Mouse (Mus musculus) heart, embryonic 10.5 days (tissue): ENCODE data around the gene Fgfr2. TPM values are rescaled to one million over a fixed set of nuclear protein-coding genes. Genes with fewer than 3 reads are reported as not detected.
"Not testable (repeated sequence)": the region's sequence is repeated elsewhere in the genome, so short reads cannot be mapped to it uniquely, and the experiment has no call there.

Experiments used
- DNase-seq: peaks from one replicate; pipeline ENCODE4 v3.0.0-alpha.2; 2017; ENCODE audit warnings: low spot score
- H3K27ac ChIP-seq: fragments of 300-500 bp; sonication (generic); 2 replicates; pipeline ENCODE4 v1.5.1; 2016; ENCODE audit warnings: mild to moderate bottlenecking
- H3K27me3 ChIP-seq: fragments of 300-500 bp; sonication (generic); 2 replicates; pipeline ENCODE4 v1.6.1; 2016; ENCODE audit warnings: mild to moderate bottlenecking; ENCODE audit not compliant: poor library complexity, insufficient read depth, severe bottlenecking
- H3K36me3 ChIP-seq: fragments of 300-500 bp; sonication (generic); 2 replicates; pipeline ENCODE4 v1.6.1; 2016; ENCODE audit warnings: mild to moderate bottlenecking, moderate library complexity
- H3K4me1 ChIP-seq: fragments of 300-500 bp; sonication (generic); 2 replicates; pipeline ENCODE4 v1.6.1; 2016; ENCODE audit warnings: mild to moderate bottlenecking
- H3K4me3 ChIP-seq: fragments of 300-500 bp; sonication (generic); 2 replicates; pipeline ENCODE4 v1.5.1; 2016; ENCODE audit warnings: mild to moderate bottlenecking, moderate library complexity
- H3K9me3 ChIP-seq: fragments of 300-500 bp; sonication (generic); 2 replicates; pipeline ENCODE4 v1.6.1; 2016; ENCODE audit warnings: mild to moderate bottlenecking, moderate library complexity
- WGBS: fragments of 180-500 bp; shearing (Covaris S2); methylation state at CpG from one replicate; pipeline ENCODE4 v1.1.7; 2016; 5-methylcytosine and 5-hydroxymethylcytosine counted together
- polyA plus RNA-seq: library from polyadenylated mRNA; unstranded; fragments of >200 nt; fragmentation: Nextera tagmentation; extraction: Ambion mirVana; gene quantifications from 2 replicates; pipeline ENCODE4 v1.2.1, GENCODE M21; 2016

The Fgfr2 gene
- polyA plus RNA-seq, 1 experiment from 2014 or later, result 46.6 TPM

- Histone ChIP-seq H3K4me1 (peaks cover 20% of the 10 kb centered on the region), H3K36me3 (peaks cover 10% of the 10 kb centered on the region), H3K27ac (no peak overlapping the region), H3K4me3 (no peak overlapping the region), H3K27me3 (no peaks in the 10 kb centered on the region), H3K9me3 (no peaks in the 10 kb centered on the region)
- DNase-seq, result no peak
- 85% methylated on average over 2 of the region's 2 CpGs for WGBS
These were observed 2719.8 kb downstream of the Fgfr2 start for GRCm38 (mm10) chr7:130403346-130403745.

- 98% methylated on average over 2 of the region's 2 CpGs for WGBS
- no peak overlapping the region for H3K4me3 ChIP-seq
These were observed 2728.5 kb downstream of the Fgfr2 start for GRCm38 (mm10) chr7:130394697-130395096.

GRCm38 (mm10) chr7:130390060-130390459 is 2733.1 kb downstream of the Fgfr2 start:
- H3K9me3 ChIP-seq, H3K4me3 ChIP-seq, DNase-seq, H3K27ac ChIP-seq, H3K27me3 ChIP-seq, H3K4me1 ChIP-seq: not testable (repeated sequence)
- peaks cover 32% of the 10 kb centered on the region for H3K36me3 ChIP-seq
- 94% methylated on average over 1 of the region's 1 CpGs for WGBS

More at GRCm38 (mm10) chr7:130394697-130395096, 2728.5 kb downstream of the Fgfr2 start:
- H3K27ac ChIP-seq, result no peak overlapping the region
- no peaks in the 10 kb centered on the region for H3K9me3 ChIP-seq
- peaks cover 22% of the 10 kb centered on the region for H3K36me3 ChIP-seq
- no peaks in the 10 kb centered on the region for H3K4me1 ChIP-seq
- H3K27me3 ChIP-seq, result no peaks in the 10 kb centered on the region
- DNase-seq, result no peak

- H3K9me3 ChIP-seq, result no peaks in the 10 kb centered on the region
- WGBS, result 83% methylated on average over 3 of the region's 3 CpGs
- H3K36me3 ChIP-seq, result peaks cover 17% of the 10 kb centered on the region; the same call in 1 of the 2 replicates
- H3K27me3 ChIP-seq, result no peaks in the 10 kb centered on the region
- H3K4me3 ChIP-seq, result no peak overlapping the region
- no peak for DNase-seq
- H3K27ac ChIP-seq, result no peak overlapping the region
- no peaks in the 10 kb centered on the region for H3K4me1 ChIP-seq
These were observed 2736.8 kb downstream of the Fgfr2 start for GRCm38 (mm10) chr7:130386308-130386707.

- DNase-seq, result no peak
- Histone ChIP-seq H3K27ac (no peak overlapping the region), H3K4me3 (no peak overlapping the region), H3K27me3 (no peaks in the 10 kb centered on the region), H3K4me1 (no peaks in the 10 kb centered on the region), H3K9me3 (no peaks in the 10 kb centered on the region), H3K36me3 (peaks cover 17% of the 10 kb centered on the region; the same call in 1 of the 2 replicates)
- 92% methylated on average over 8 of the region's 8 CpGs for WGBS
These were observed 2737.3 kb downstream of the Fgfr2 start for GRCm38 (mm10) chr7:130385732-130386294.

- 95% methylated on average over 13 of the region's 13 CpGs for WGBS
- Histone ChIP-seq H3K27ac (no peak overlapping the region), H3K9me3 (no peaks in the 10 kb centered on the region), H3K27me3 (no peaks in the 10 kb centered on the region), H3K4me1 (no peaks in the 10 kb centered on the region), H3K4me3 (no peak overlapping the region), H3K36me3 (peaks cover 9% of the 10 kb centered on the region; the same call in 1 of the 2 replicates)
- no peak for DNase-seq
These were observed 2741.0 kb downstream of the Fgfr2 start for GRCm38 (mm10) chr7:130382126-130382525.

GRCm38 (mm10) chr7:130381387-130381951 is 2741.7 kb downstream of the Fgfr2 start:
- Histone ChIP-seq H3K4me1 (no peaks in the 10 kb centered on the region), H3K36me3 (peaks cover 7% of the 10 kb centered on the region; the same call in 1 of the 2 replicates)
- WGBS, result 89% methylated on average over 8 of the region's 8 CpGs

GRCm38 (mm10) chr7:130380769-130381355 is 2742.3 kb downstream of the Fgfr2 start:
- no peak overlapping the region for H3K27ac ChIP-seq
- WGBS, result 85% methylated on average over 8 of the region's 8 CpGs
- H3K9me3 ChIP-seq, result no peaks in the 10 kb centered on the region
- peaks cover 7% of the 10 kb centered on the region; the same call in 1 of the 2 replicates for H3K36me3 ChIP-seq
- DNase-seq, result no peak
- H3K4me1 ChIP-seq, result no peaks in the 10 kb centered on the region
- no peaks in the 10 kb centered on the region for H3K27me3 ChIP-seq
- no peak overlapping the region for H3K4me3 ChIP-seq

More at GRCm38 (mm10) chr7:130381387-130381951, 2741.7 kb downstream of the Fgfr2 start:
- no peak for DNase-seq
- Histone ChIP-seq H3K4me3 (no peak overlapping the region), H3K27ac (no peak overlapping the region), H3K27me3 (no peaks in the 10 kb centered on the region), H3K9me3 (no peaks in the 10 kb centered on the region)

GRCm38 (mm10) chr7:130380367-130380766 is 2742.8 kb downstream of the Fgfr2 start:
- Histone ChIP-seq H3K27ac (no peak overlapping the region), H3K4me3 (no peak overlapping the region), H3K9me3 (no peaks in the 10 kb centered on the region), H3K27me3 (no peaks in the 10 kb centered on the region), H3K4me1 (no peaks in the 10 kb centered on the region), H3K36me3 (peaks cover 7% of the 10 kb centered on the region; the same call in 1 of the 2 replicates)
- WGBS, result 90% methylated on average over 7 of the region's 7 CpGs
- no peak for DNase-seq

- peaks cover 7% of the 10 kb centered on the region; the same call in 1 of the 2 replicates for H3K36me3 ChIP-seq
- H3K4me3 ChIP-seq, result no peak overlapping the region
- no peaks in the 10 kb centered on the region for H3K4me1 ChIP-seq
- no peak overlapping the region for H3K27ac ChIP-seq
- H3K9me3 ChIP-seq, result no peaks in the 10 kb centered on the region
- no peak for DNase-seq
- 89% methylated on average over 5 of the region's 5 CpGs for WGBS
- no peaks in the 10 kb centered on the region for H3K27me3 ChIP-seq
These were observed 2743.3 kb downstream of the Fgfr2 start for GRCm38 (mm10) chr7:130379886-130380285.

- DNase-seq, result no peak
- Histone ChIP-seq H3K27ac (no peak overlapping the region), H3K9me3 (no peaks in the 10 kb centered on the region), H3K4me1 (no peaks in the 10 kb centered on the region), H3K4me3 (no peak overlapping the region), H3K27me3 (no peaks in the 10 kb centered on the region), H3K36me3 (peaks cover 7% of the 10 kb centered on the region; the same call in 1 of the 2 replicates)
- whole genome bisulfite sequencing, result 79% methylated on average over 3 of the region's 3 CpGs
These were observed 2744.8 kb downstream of the Fgfr2 start for GRCm38 (mm10) chr7:130378308-130378707.

GRCm38 (mm10) chr7:130374311-130374710 is 2748.8 kb downstream of the Fgfr2 start:
- Histone ChIP-seq H3K4me3 (no peak overlapping the region), H3K9me3 (no peaks in the 10 kb centered on the region), H3K27ac (no peak overlapping the region), H3K4me1 (no peaks in the 10 kb centered on the region), H3K27me3 (peaks cover 11% of the 10 kb centered on the region), H3K36me3 (no peaks in the 10 kb centered on the region)
- WGBS, result 78% methylated on average over 9 of the region's 9 CpGs
- DNase-seq, result peak; percentile 50
